Mouse (Mus musculus) kidney, embryonic 14.5 days (tissue): ENCODE results near the gene Slc31a1. TPM values are rescaled to one million over a fixed set of nuclear protein-coding genes. Genes with fewer than 3 reads are reported as not detected.
A peak's percentile ranks its signal among the peaks of the same experiment; 100 is the strongest.

Experiments
- ATAC-seq: fragments of 200-750 bp; cut with Nextera tagmentation; 2 replicates; pipeline ENCODE4 v1.8.0; 2017; ENCODE audit warnings: moderate number of reproducible peaks, mild to moderate bottlenecking, moderate TSS enrichment, moderate library complexity; ENCODE audit not compliant: low FRiP score, low TSS enrichment
- H3K27ac ChIP-seq: fragments of 300-500 bp; sonication (generic); 2 replicates; pipeline ENCODE4 v1.5.1; 2014; ENCODE audit warnings: low read depth, mild to moderate bottlenecking, low read length, moderate library complexity, mixed read lengths
- H3K27me3 ChIP-seq: fragments of 300-500 bp; sonication (generic); 2 replicates; pipeline ENCODE4 v1.6.1; 2014; ENCODE audit warnings: mild to moderate bottlenecking, low read length; ENCODE audit not compliant: control insufficient read depth, insufficient read depth
- H3K36me3 ChIP-seq: fragments of 300-500 bp; sonication (generic); 2 replicates; pipeline ENCODE4 v1.6.1; 2014; ENCODE audit warnings: low read length, mixed read lengths; ENCODE audit not compliant: control insufficient read depth, insufficient read depth
- H3K4me1 ChIP-seq: fragments of 300-500 bp; sonication (generic); 2 replicates; pipeline ENCODE4 v1.6.1; 2014; ENCODE audit warnings: low read length, mixed read lengths; ENCODE audit not compliant: control insufficient read depth, insufficient read depth
- H3K4me2 ChIP-seq: fragments of 300-500 bp; sonication (generic); replicated peaks from 2 replicates; pipeline ENCODE4 v1.6.1; 2014; ENCODE audit warnings: low read depth, mild to moderate bottlenecking, low read length
- H3K4me3 ChIP-seq: fragments of 300-500 bp; sonication (generic); 2 replicates; pipeline ENCODE4 v1.5.1; 2014; ENCODE audit warnings: mild to moderate bottlenecking, low read length
- H3K9ac ChIP-seq: fragments of 300-500 bp; sonication (generic); 2 replicates; pipeline ENCODE4 v1.6.1; 2014; ENCODE audit warnings: low read depth, mild to moderate bottlenecking, low read length, moderate library complexity
- H3K9me3 ChIP-seq: fragments of 300-500 bp; sonication (generic); 2 replicates; pipeline ENCODE4 v1.6.1; 2016; ENCODE audit warnings: low read length; ENCODE audit not compliant: control insufficient read depth
- WGBS: fragments of 180-500 bp; shearing (Covaris S2); extraction: QIAGEN DNeasy Blood & Tissue Kit; methylation state at CpG from one replicate; pipeline ENCODE4 v1.1.7; 2014; 5-methylcytosine and 5-hydroxymethylcytosine counted together
- polyA plus RNA-seq: library from polyadenylated mRNA; unstranded; fragments of >200 nt; fragmentation: Nextera tagmentation; extraction: Ambion mirVana; gene quantifications from 2 replicates; pipeline ENCODE4 v1.2.1, GENCODE M21; 2014

Gene Slc31a1
- polyA plus RNA-seq, 1 experiment from 2014 or later: 42.1 TPM

- 83% methylated on average over 5 of the region's 5 CpGs for WGBS
- H3K4me1 ChIP-seq: no peaks in the 10 kb centered on the region
- peaks cover 44% of the 10 kb centered on the region; the same call in 1 of the 2 replicates for H3K36me3 ChIP-seq
- H3K4me2 ChIP-seq: no peak overlapping the region
- no peaks in the 10 kb centered on the region for H3K27me3 ChIP-seq
- ATAC-seq: no peak
- no peak overlapping the region for H3K9ac ChIP-seq
- H3K9me3 ChIP-seq: no peaks in the 10 kb centered on the region
- no peak overlapping the region for H3K27ac ChIP-seq
- H3K4me3 ChIP-seq: no peak overlapping the region
Observed at GRCm38 (mm10) chr4:62331977-62332376, 28.6 kb upstream of the Slc31a1 start.

GRCm38 (mm10) chr4:62338536-62338935 is 22.0 kb upstream of the Slc31a1 start:
- 94% methylated on average over 5 of the region's 5 CpGs for WGBS
- ATAC-seq: no peak
- H3K36me3 ChIP-seq: peaks cover 18% of the 10 kb centered on the region; the same call in 1 of the 2 replicates

GRCm38 (mm10) chr4:62344000-62344399 is 16.5 kb upstream of the Slc31a1 start:
- H3K4me2 ChIP-seq: no peak overlapping the region
- H3K27ac ChIP-seq: no peak overlapping the region
- H3K36me3 ChIP-seq: peaks cover 24% of the 10 kb centered on the region
- no peaks in the 10 kb centered on the region for H3K27me3 ChIP-seq
- no peak for ATAC-seq
- no peaks in the 10 kb centered on the region for H3K9me3 ChIP-seq
- no peak overlapping the region for H3K4me3 ChIP-seq
- H3K9ac ChIP-seq: no peak overlapping the region
- no peaks in the 10 kb centered on the region for H3K4me1 ChIP-seq
- WGBS: 97% methylated on average over 1 of the region's 1 CpGs

More at GRCm38 (mm10) chr4:62338536-62338935, 22.0 kb upstream of the Slc31a1 start:
- Histone ChIP-seq H3K27me3 (no peaks in the 10 kb centered on the region), H3K9ac (no peak overlapping the region), H3K4me3 (no peak overlapping the region), H3K4me2 (no peak overlapping the region), H3K4me1 (no peaks in the 10 kb centered on the region), H3K9me3 (no peaks in the 10 kb centered on the region), H3K27ac (no peak overlapping the region)

DNA sequence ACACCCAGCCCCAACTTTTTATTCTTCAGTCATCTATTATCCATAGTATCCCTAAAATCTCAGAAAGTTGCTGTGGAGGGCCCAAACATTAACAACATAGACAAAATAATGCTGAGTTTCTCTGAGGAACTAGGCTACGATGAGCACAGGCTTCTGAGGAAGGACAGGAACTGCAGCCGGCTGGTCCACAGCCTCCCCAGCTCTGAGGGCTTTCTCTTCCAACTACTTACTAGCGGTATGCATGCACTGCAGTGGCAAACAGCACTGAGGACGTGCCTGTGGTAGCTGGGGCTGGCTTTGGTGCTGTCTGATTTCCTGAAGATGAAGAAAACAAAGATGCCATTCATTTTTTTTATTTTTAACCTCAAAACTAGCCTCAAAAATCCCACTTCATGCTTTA is 14.7 kb upstream of the Slc31a1 start:
- no peaks in the 10 kb centered on the region for H3K4me1 ChIP-seq
- H3K4me3 ChIP-seq: no peak overlapping the region
- H3K36me3 ChIP-seq: peaks cover 22% of the 10 kb centered on the region
- H3K9me3 ChIP-seq: no peaks in the 10 kb centered on the region
- ATAC-seq: no peak
- no peak overlapping the region for H3K27ac ChIP-seq
- H3K4me2 ChIP-seq: no peak overlapping the region
- WGBS: 85% methylated on average over 4 of the region's 4 CpGs
- H3K27me3 ChIP-seq: no peaks in the 10 kb centered on the region
- H3K9ac ChIP-seq: no peak overlapping the region

GRCm38 (mm10) chr4:62347605-62348328 is 12.8 kb upstream of the Slc31a1 start:
- H3K9ac ChIP-seq: no peak overlapping the region
- H3K9me3 ChIP-seq: no peaks in the 10 kb centered on the region
- WGBS: 56% methylated on average over 9 of the region's 9 CpGs
- ATAC-seq: no peak; the same call in 1 of the 2 replicates
- no peak overlapping the region for H3K4me2 ChIP-seq
- H3K36me3 ChIP-seq: peaks cover 26% of the 10 kb centered on the region
- H3K4me3 ChIP-seq: no peak overlapping the region
- no peaks in the 10 kb centered on the region for H3K27me3 ChIP-seq
- no peaks in the 10 kb centered on the region for H3K4me1 ChIP-seq
- peak overlapping the region; percentile 10; the same call in 1 of the 2 replicates for H3K27ac ChIP-seq

- peak overlapping the region; percentile 10; the same call in 1 of the 2 replicates for H3K27ac ChIP-seq
- no peak overlapping the region for H3K4me2 ChIP-seq
Observed at GRCm38 (mm10) chr4:62348329-62348705, 12.2 kb upstream of the Slc31a1 start.

DNA sequence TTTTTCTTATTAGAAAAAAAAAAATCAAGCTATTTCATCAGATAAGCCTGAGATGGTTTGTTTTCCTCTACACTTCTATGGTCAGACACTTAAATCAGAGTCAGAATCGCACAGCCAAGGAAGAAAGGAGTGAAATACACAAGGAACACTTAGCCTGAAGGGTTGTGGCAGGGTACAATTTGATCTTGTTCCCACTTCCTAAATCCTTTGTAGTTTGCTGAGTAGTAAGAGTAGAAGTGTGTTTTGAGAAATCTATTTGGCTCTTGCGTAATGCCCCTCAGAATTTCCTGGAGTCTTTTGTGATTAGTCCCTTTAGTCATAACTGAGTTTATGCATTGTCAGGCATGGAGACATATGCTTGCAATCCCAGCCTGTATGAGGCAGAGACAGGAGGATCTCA is 11.2 kb upstream of the Slc31a1 start:
- Histone ChIP-seq H3K9ac (no peak overlapping the region), H3K36me3 (peaks cover 21% of the 10 kb centered on the region), H3K27me3 (no peaks in the 10 kb centered on the region), H3K4me2 (no peak overlapping the region), H3K27ac (no peak overlapping the region), H3K4me1 (no peaks in the 10 kb centered on the region), H3K9me3 (no peaks in the 10 kb centered on the region), H3K4me3 (no peak overlapping the region)
- ATAC-seq: no peak
- 94% methylated on average over 2 of the region's 2 CpGs for WGBS

More at GRCm38 (mm10) chr4:62348329-62348705, 12.2 kb upstream of the Slc31a1 start:
- no peak overlapping the region for H3K9ac ChIP-seq
- H3K4me1 ChIP-seq: no peaks in the 10 kb centered on the region
- H3K36me3 ChIP-seq: peaks cover 26% of the 10 kb centered on the region
- H3K27me3 ChIP-seq: no peaks in the 10 kb centered on the region
- no peak overlapping the region for H3K4me3 ChIP-seq
- WGBS: 51% methylated on average over 2 of the region's 2 CpGs
- no peaks in the 10 kb centered on the region for H3K9me3 ChIP-seq
- no peak for ATAC-seq

DNA sequence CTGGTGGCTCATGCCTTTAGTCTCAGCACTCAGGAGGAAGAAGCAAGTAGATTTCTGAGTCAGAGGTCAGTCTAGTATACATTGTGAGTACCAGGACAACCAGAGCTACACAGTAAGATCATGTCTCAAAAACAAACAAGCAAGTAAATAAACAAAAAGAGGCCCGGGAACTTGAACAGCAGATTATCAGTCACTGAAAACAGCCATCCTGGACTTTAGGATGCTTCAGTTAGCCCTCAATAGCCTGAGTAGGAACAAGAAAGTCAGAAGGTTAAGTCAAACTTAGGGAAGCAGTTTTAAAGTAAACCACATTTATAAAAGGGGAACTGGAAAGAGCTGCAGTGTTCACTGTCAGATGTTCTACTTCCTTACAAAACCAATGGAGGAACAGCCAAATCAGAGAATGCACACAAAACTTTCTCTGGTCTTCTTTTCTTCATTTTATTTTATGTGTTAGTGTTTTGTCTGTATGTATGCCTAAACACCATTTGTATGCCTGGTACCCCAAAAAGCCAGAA is 2.8 kb upstream of the Slc31a1 start:
- no peaks in the 10 kb centered on the region for H3K9me3 ChIP-seq
- H3K27ac ChIP-seq: no peak overlapping the region
- no peak overlapping the region for H3K4me3 ChIP-seq
- H3K27me3 ChIP-seq: no peaks in the 10 kb centered on the region
- H3K9ac ChIP-seq: no peak overlapping the region
- no peaks in the 10 kb centered on the region for H3K36me3 ChIP-seq
- peaks cover 13% of the 10 kb centered on the region for H3K4me1 ChIP-seq
- H3K4me2 ChIP-seq: no peak overlapping the region
- no peak for ATAC-seq
- WGBS: 88% methylated on average over 1 of the region's 1 CpGs

GRCm38 (mm10) chr4:62359256-62359775 is 1.2 kb upstream of the Slc31a1 start:
- Histone ChIP-seq H3K27ac (no peak overlapping the region), H3K4me2 (peak overlapping the region; percentile 72), H3K4me3 (peak overlapping the region; percentile 54), H3K9me3 (no peaks in the 10 kb centered on the region), H3K27me3 (no peaks in the 10 kb centered on the region), H3K36me3 (no peaks in the 10 kb centered on the region), H3K4me1 (peaks cover 13% of the 10 kb centered on the region), H3K9ac (peak overlapping the region; percentile 67; the same call in 1 of the 2 replicates)
- ATAC-seq: no peak
- 52% methylated on average over 7 of the region's 7 CpGs for whole genome bisulfite sequencing
